Mouse (Mus musculus): Measurements from ENCODE around the gene Zc3h7b. TPM values are rescaled to one million over a fixed set of nuclear protein-coding genes. Genes with fewer than 3 reads are reported as not detected.
"Not testable (repeated sequence)": the region's sequence is repeated elsewhere in the genome, so short reads cannot be mapped to it uniquely, and the experiment has no call there.

The Zc3h7b gene
- polyA plus RNA-seq (2014; fragmentation: Nextera tagmentation; extraction: Ambion mirVana) = 50.1 and 57.6 TPM in 2 replicates

DNA sequence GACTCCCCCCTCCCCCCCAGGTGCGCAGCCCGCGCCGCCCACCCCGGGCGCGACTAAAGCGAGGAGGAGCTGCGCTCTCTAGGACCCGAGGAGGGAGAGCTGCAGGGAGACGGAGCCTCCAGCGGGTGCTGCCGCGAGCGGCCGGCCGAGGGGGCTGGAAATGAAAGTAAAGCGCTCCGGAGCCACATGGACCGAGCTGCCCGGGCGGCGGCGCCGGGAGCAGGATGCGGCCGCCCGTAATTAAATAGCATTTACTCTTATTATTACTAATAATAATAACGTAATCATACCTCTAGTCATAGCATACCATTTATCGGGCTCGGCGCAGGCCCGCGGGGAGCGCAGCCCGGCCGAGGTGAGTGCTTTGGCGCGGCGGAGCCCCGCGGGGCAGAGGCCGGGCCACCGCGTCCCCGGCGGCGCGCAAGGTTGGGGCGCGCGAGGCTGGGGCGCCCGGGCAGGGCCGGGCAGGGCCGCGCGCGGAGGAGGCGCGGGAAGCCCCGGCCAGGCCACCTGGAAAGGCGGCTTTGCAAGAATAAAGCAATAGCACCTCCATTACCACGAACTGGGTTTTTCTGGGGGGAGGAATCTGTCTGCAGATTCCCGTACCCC is at the start of gene Zc3h7b, which contains the start of gene Rangap1:
TSS of gene Zc3h7b (plus strand) at position 66 of the 609 bp plus-strand sequence.
TSS of gene Rangap1 (minus strand) at position 539 of the 609 bp plus-strand sequence.
- Histone ChIP-seq H3K9me3 (ENCODE audit: control insufficient read depth, low read length) (no peaks in the 10 kb centered on the region), H3K36me3 (ENCODE audit: control insufficient read depth, insufficient read depth, low read length) (no peaks in the 10 kb centered on the region), H3K4me2 (ENCODE audit: low read depth, low read length, severe bottlenecking) (peak within 1 kb of the TSS; percentile 79), H3K4me1 (replicated peaks; ENCODE audit: control insufficient read depth, insufficient read depth, low read length) (peaks cover 5% of the 10 kb centered on the region; the same call in 1 of the 2 replicates), H3K4me3 (ENCODE audit: low read depth, low read length) (peak within 1 kb of the TSS; percentile 90), H3K27ac (ENCODE audit: low read depth, low read length) (peak within 1 kb of the TSS; percentile 87), H3K27me3 (ENCODE audit: control insufficient read depth, insufficient read depth, low read length) (no peaks in the 10 kb centered on the region), H3K9ac (ENCODE audit: low read length) (peak within 1 kb of the TSS; percentile 98)
- WGBS = under 1% methylated on average over 56 of the region's 65 CpGs
- ATAC-seq (replicated peaks; ENCODE audit: low FRiP score) (peak; percentile 87), DNase-seq (ENCODE audit: low spot score) (peak; percentile 86)

DNA sequence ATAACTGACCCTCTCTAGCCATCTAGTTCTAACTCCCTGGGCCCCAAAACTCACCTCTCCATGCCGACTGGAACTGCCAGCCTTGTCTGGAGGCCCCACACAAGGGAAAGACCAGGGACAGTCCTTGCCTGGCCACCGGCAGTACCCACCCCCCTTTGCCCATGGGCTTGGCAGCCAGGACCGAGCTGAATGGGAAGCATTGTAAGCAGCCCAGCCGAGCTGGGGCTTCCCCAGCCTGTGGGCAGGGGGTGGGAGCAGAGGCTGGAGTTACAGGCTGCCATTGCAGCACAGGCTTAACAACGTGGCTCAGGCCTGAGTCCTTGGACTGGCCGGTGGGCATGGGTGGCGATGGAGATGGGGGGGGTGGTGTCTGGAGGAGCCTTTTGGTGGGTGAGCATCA is 47.7 kb upstream of the Zc3h7b start, which contains the start of gene Chadl:
TSS of gene Chadl (minus strand) at position 113 of the 400 bp plus-strand sequence.
- 0 out of 2 replicates have a peak within 1 kb of the TSS, but pooled peaks have one; percentile 8 for H3K9ac ChIP-seq (ENCODE audit: low read length)
- peaks cover 10% of the 10 kb centered on the region; the same call in 1 of the 2 replicates for H3K4me1 ChIP-seq (replicated peaks; ENCODE audit: control insufficient read depth, insufficient read depth, low read length)
- no peak within 1 kb of the TSS for H3K4me2 ChIP-seq (ENCODE audit: low read depth, low read length, severe bottlenecking)
- H3K9me3 ChIP-seq (ENCODE audit: control insufficient read depth, low read length) = no peaks in the 10 kb centered on the region
- 62% methylated on average over 7 of the region's 7 CpGs for WGBS
- no peak within 1 kb of the TSS for H3K27ac ChIP-seq (ENCODE audit: low read depth, low read length)
- DNase-seq (ENCODE audit: low spot score) = no peak
- no peak within 1 kb of the TSS for H3K4me3 ChIP-seq (ENCODE audit: low read depth, low read length)
- H3K36me3 ChIP-seq (ENCODE audit: control insufficient read depth, insufficient read depth, low read length) = no peaks in the 10 kb centered on the region; the same call in 1 of the 2 replicates
- no peak for ATAC-seq (replicated peaks; ENCODE audit: low FRiP score)
- H3K27me3 ChIP-seq (ENCODE audit: control insufficient read depth, insufficient read depth, low read length) = peaks cover 32% of the 10 kb centered on the region

DNA sequence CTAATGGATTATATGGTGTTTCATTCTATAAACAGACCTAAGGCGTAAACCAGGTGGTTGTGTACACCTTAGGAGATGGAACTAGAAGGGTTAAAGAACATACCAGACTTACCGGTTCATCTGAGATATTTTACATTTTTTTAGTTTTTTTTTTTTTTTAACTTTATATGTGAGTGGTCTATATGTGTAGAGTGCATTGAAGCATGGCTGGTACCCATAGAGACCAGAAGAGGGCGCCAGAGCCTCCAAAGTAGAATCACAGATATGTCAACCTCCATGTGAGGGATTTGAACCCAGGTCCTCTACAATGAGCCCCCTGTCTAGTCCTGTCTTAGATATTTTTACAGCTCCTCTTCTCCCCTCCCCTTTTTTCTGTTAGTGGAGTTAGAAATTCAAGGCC is 47.0 kb upstream of the Zc3h7b start:
- H3K27ac ChIP-seq (ENCODE audit: low read depth, low read length) = no peak overlapping the region
- ATAC-seq (replicated peaks; ENCODE audit: low FRiP score) = no peak
- H3K27me3 ChIP-seq (ENCODE audit: control insufficient read depth, insufficient read depth, low read length) = peaks cover 26% of the 10 kb centered on the region
- no peak overlapping the region for H3K9ac ChIP-seq (ENCODE audit: low read length)
- no peaks in the 10 kb centered on the region; the same call in 1 of the 2 replicates for H3K36me3 ChIP-seq (ENCODE audit: control insufficient read depth, insufficient read depth, low read length)
- no peak for DNase-seq (ENCODE audit: low spot score)
- H3K4me2 ChIP-seq (ENCODE audit: low read depth, low read length, severe bottlenecking) = no peak overlapping the region
- peaks cover 10% of the 10 kb centered on the region; the same call in 1 of the 2 replicates for H3K4me1 ChIP-seq (replicated peaks; ENCODE audit: control insufficient read depth, insufficient read depth, low read length)
- H3K9me3 ChIP-seq (ENCODE audit: control insufficient read depth, low read length) = no peaks in the 10 kb centered on the region
- H3K4me3 ChIP-seq (ENCODE audit: low read depth, low read length) = no peak overlapping the region
- WGBS = 50% methylated on average over 3 of the region's 3 CpGs

DNA sequence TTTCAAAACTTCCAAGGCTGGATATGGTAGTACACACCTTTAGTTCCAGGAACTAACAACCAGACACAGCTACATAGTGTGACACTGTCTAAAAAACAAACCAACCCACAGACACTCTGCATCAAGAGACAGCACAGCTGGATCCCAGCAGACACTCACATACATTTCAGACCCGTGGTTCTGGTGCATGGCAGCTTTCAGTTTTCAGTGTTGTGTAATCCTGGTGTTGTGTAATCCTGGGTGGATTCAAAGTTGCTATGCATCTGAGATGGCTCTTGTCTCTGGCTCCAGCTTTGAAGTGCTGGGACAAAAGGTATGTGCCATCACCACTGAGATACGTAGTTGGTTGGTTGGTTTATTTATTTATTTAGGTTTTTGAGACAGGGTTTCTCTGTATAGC is 46.3 kb upstream of the Zc3h7b start:
- Histone ChIP-seq H3K4me1 (replicated peaks; ENCODE audit: control insufficient read depth, insufficient read depth, low read length) (peaks cover 8% of the 10 kb centered on the region; the same call in 1 of the 2 replicates), H3K27me3 (ENCODE audit: control insufficient read depth, insufficient read depth, low read length) (peaks cover 19% of the 10 kb centered on the region), H3K9ac (ENCODE audit: low read length) (no peak overlapping the region), H3K4me2 (ENCODE audit: low read depth, low read length, severe bottlenecking) (no peak overlapping the region), H3K9me3 (ENCODE audit: control insufficient read depth, low read length) (no peaks in the 10 kb centered on the region), H3K4me3 (ENCODE audit: low read depth, low read length) (no peak overlapping the region), H3K36me3 (ENCODE audit: control insufficient read depth, insufficient read depth, low read length) (no peaks in the 10 kb centered on the region; the same call in 1 of the 2 replicates), H3K27ac (ENCODE audit: low read depth, low read length) (no peak overlapping the region)
- ATAC-seq (replicated peaks; ENCODE audit: low FRiP score) (no peak), DNase-seq (ENCODE audit: low spot score) (no peak)
- 73% methylated on average over 2 of the region's 2 CpGs for WGBS

DNA sequence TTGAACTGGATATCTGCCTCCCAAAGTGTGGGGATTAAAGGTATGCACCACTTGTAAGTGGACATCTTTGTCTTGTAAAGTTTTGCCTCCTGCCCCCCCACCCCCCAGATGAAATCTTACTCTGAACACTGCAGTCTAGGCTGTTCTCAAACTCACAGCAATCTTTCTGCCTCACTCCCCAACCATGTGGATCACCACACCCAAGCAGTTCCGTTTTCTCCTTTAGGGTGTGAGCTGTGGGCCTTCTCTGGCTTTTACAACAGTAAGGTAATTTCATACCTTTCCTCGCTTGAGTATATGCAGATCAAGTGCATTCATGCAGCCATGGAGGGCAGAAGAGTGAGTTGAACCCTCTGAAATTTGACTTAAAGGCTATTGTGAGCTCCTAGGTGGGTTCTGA is 44.7 kb upstream of the Zc3h7b start:
- no peak for DNase-seq (ENCODE audit: low spot score)
- Histone ChIP-seq H3K4me3 (ENCODE audit: low read depth, low read length) (no peak overlapping the region), H3K4me2 (ENCODE audit: low read depth, low read length, severe bottlenecking) (no peak overlapping the region), H3K36me3 (ENCODE audit: control insufficient read depth, insufficient read depth, low read length) (peaks cover 3% of the 10 kb centered on the region; the same call in 1 of the 2 replicates), H3K27ac (ENCODE audit: low read depth, low read length) (no peak overlapping the region), H3K27me3 (ENCODE audit: control insufficient read depth, insufficient read depth, low read length) (peaks cover 3% of the 10 kb centered on the region; the same call in 1 of the 2 replicates), H3K9me3 (ENCODE audit: control insufficient read depth, low read length) (no peaks in the 10 kb centered on the region), H3K9ac (ENCODE audit: low read length) (no peak overlapping the region), H3K4me1 (replicated peaks; ENCODE audit: control insufficient read depth, insufficient read depth, low read length) (no peaks in the 10 kb centered on the region)
- 71% methylated on average over 2 of the region's 2 CpGs for WGBS
- ATAC-seq (replicated peaks; ENCODE audit: low FRiP score) = no peak

DNA sequence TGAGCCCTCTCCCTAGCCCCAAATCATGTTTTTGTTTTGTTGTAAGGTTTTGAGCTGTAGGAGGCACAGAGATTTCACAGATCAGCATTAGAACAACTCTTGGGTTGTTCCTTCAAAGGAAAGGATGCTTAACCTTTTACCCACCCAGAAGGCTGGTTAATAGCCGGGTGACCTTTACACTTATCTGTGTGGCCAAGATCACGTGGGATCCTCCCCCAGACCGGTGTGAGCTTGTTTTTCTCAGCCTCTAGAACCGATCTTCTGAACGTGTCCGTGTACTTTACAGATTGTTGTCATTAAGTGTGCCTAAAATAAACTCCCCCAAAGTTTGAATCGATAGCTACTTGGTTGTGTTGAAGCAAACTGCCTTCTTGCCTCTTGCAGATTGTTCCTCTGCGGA is 44.3 kb upstream of the Zc3h7b start:
- ATAC-seq (replicated peaks; ENCODE audit: low FRiP score) (no peak), DNase-seq (ENCODE audit: low spot score) (no peak)
- no peaks in the 10 kb centered on the region for H3K9me3 ChIP-seq (ENCODE audit: control insufficient read depth, low read length)
- no peaks in the 10 kb centered on the region for H3K4me1 ChIP-seq (replicated peaks; ENCODE audit: control insufficient read depth, insufficient read depth, low read length)
- 91% methylated on average over 8 of the region's 8 CpGs for WGBS
- H3K4me2 ChIP-seq (ENCODE audit: low read depth, low read length, severe bottlenecking) = no peak overlapping the region
- no peak overlapping the region for H3K4me3 ChIP-seq (ENCODE audit: low read depth, low read length)
- H3K36me3 ChIP-seq (ENCODE audit: control insufficient read depth, insufficient read depth, low read length) = peaks cover 7% of the 10 kb centered on the region
- 0 out of 2 replicates have a peak, but pooled peaks cover 3% of the 10 kb centered on the region for H3K27me3 ChIP-seq (ENCODE audit: control insufficient read depth, insufficient read depth, low read length)
- H3K27ac ChIP-seq (ENCODE audit: low read depth, low read length) = no peak overlapping the region
- no peak overlapping the region for H3K9ac ChIP-seq (ENCODE audit: low read length)

DNA sequence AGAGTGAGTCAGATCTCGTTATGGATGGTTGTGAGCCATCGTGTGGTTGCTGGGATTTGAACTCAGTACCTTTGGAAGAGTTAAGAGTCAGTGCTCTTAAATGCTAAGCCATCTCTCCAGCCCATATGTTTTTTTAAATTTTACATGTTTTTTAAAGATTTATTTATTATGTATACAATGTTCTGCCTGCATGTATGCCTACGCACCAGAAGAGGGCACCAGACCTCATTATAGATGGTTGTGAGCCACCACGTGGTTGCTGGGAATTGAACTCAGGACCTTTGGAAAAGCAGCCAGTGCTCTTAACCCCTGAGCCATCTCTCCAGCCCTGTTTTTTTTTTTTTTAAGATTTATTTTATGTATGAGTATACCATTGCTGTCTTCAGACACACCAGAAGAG is 43.5 kb upstream of the Zc3h7b start:
- WGBS = 75% methylated on average over 4 of the region's 4 CpGs
- not testable (repeated sequence) for ATAC-seq (replicated peaks; ENCODE audit: low FRiP score); H3K4me1 ChIP-seq (replicated peaks; ENCODE audit: control insufficient read depth, insufficient read depth, low read length); H3K27me3 ChIP-seq (ENCODE audit: control insufficient read depth, insufficient read depth, low read length); DNase-seq (ENCODE audit: low spot score); H3K9ac ChIP-seq (ENCODE audit: low read length); H3K4me2 ChIP-seq (ENCODE audit: low read depth, low read length, severe bottlenecking); H3K4me3 ChIP-seq (ENCODE audit: low read depth, low read length); H3K27ac ChIP-seq (ENCODE audit: low read depth, low read length); H3K9me3 ChIP-seq (ENCODE audit: control insufficient read depth, low read length)
- peaks cover 13% of the 10 kb centered on the region for H3K36me3 ChIP-seq (ENCODE audit: control insufficient read depth, insufficient read depth, low read length)

DNA sequence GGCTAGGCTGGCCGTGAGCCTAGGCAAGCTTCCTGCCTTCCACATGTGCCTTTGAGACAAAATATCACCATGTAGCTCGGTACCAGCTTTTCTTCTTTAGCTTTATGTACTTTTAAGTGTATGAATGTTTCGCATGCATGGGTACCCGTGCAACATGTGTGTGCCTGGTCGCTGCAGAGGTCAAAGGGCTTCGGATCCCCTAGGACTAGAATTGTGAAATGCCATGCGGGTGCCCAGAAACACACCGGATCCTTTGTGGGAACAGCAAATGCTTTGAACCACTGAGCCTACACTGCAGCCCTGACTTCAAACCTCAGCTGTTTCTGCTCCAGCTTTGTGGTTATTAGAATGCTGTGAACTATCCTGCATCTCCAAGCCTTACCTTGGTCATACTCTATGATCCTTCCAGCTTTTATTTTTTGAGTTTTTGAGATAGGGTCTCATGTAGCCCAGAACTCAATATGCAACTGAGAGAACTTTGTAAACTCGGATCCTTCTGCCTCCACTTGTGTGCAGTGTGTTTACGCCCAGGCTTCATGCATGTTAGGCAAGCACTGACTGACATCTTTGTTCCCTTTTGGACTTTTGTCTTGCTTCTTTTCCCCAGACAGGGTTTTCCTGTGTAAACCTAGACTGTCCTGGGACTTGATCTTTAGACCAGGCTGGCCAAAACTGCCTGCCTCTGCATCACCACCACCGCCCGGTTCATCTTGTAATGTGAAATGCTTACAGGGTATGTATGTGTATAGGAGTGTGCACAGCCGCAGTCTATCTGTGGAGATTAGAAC is 42.4 kb upstream of the Zc3h7b start:
- WGBS = 93% methylated on average over 13 of the region's 13 CpGs
- ATAC-seq (replicated peaks; ENCODE audit: low FRiP score) = no peak
- no peak overlapping the region for H3K4me2 ChIP-seq (ENCODE audit: low read depth, low read length, severe bottlenecking)
- no peaks in the 10 kb centered on the region for H3K9me3 ChIP-seq (ENCODE audit: control insufficient read depth, low read length)
- DNase-seq (ENCODE audit: low spot score) = no peak
- H3K9ac ChIP-seq (ENCODE audit: low read length) = no peak overlapping the region
- no peaks in the 10 kb centered on the region for H3K27me3 ChIP-seq (ENCODE audit: control insufficient read depth, insufficient read depth, low read length)
- H3K4me1 ChIP-seq (replicated peaks; ENCODE audit: control insufficient read depth, insufficient read depth, low read length) = no peaks in the 10 kb centered on the region
- no peak overlapping the region for H3K27ac ChIP-seq (ENCODE audit: low read depth, low read length)
- H3K4me3 ChIP-seq (ENCODE audit: low read depth, low read length) = no peak overlapping the region
- H3K36me3 ChIP-seq (ENCODE audit: control insufficient read depth, insufficient read depth, low read length) = peaks cover 17% of the 10 kb centered on the region
